Mouse (Mus musculus): Measurements from ENCODE around the gene Gna13.

- TF ChIP-seq EP300 (IDR thresholded peaks at IDR 0.05; ENCODE audit: low read length) = peak; percentile 58; the same call in 1 of the 2 replicates
- 0 out of 2 replicates have a peak, but pooled peaks have one; percentile 62 for TF ChIP-seq MXI1 (IDR thresholded peaks at IDR 0.05; ENCODE audit: low read depth, low read length)
These were observed 2.2 kb downstream of the Gna13 start for GRCm38 (mm10) chr11:109364881-109365280.

Data from CH12.LX (cell line).